Mouse (Mus musculus) liver, postnatal 0 days (tissue): ENCODE results near the gene Cldn1.

Source experiments
- CTCF ChIP-seq: sonication (generic); IDR thresholded peaks from 2 replicates; pipeline ENCODE4 v1.5.1; 2016; ENCODE audit warnings: antibody characterized with exemption, low read depth
- EP300 ChIP-seq: IDR thresholded peaks from 2 replicates; pipeline ENCODE4 v1.6.1; 2016; ENCODE audit warnings: antibody characterized with exemption, low read depth, mild to moderate bottlenecking

GRCm38 (mm10) chr16:26400549-26400948 lies 28.9 kb upstream of the Cldn1 start:
- TF ChIP-seq CTCF (no peak), EP300 (no peak)
